Mouse (Mus musculus) monocyte, adult 2 months (primary cell): ENCODE data around the gene Gm9857.

Experiments
- DNase-seq, 2 experiments: peaks; one replicate each; pipeline ENCODE4 v3.0.0; 2022; ENCODE audit warnings: low spot score in 2 of 2, low read depth in 1 of 2

The Gm9857 gene

DNA sequence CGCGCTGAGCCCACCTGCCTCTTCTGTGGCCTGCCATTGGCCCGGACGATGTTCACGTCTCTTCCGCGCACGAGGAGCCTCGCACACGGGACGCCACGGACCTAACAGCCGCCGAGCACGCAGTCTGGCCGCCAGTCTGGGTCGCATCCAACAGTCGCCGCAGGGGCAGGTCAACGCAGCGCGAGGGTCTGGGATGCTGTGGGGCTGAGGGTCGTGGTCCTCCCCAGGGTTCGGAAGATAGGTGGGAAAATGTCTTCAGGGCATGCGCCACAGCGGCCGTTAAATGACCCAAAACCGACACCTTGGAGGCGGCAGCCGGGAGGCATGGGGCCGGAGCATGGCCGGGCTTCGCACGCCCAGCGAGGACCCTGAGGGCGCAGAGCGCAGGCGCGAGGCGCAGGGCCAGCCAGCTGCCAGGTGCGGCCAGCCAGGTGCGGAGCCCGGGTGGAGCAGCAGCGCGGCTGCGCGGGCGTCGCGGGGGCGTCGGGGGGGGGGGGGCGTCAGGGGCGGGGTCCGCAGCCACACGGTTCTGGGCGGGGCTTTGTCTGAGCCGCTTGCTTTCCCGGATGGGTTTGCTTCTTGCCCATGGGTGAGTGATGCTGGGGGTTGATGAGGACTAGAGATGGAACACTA, at the start of gene Gm9857:
Gene Gm9857, minus strand, starts transcription at position 445 of the 633 bp plus-strand sequence.
- no peak for DNase-seq

DNA sequence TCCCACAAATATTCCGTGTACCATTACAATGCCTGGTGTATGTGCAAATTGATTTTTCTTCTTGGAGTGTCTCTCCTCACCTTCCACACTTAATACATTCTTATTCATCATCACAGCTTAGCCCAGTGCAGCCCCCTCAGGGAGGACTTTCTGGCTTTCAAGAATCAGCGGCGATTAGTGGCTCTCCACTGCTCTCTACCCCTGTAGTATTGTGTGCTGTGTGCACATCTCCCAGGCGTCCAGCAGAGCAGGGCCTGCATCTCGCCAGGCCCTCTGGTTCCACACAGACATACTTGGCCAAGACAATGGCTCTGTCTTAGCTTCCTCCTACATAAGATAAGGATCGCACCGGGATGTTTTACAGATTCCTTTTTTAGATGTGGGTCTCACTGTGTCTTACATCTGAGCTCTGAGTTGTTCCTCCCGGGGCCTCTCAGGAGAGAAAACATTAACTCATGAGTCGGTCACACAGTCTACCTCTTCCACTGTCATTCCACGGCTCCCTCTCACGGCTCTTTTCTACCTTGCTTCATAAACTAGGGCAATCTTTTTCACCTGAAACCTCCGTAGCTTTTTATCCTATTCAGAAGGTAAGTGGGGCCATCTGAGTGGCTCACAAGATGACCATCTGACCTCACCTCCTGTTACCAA, 46.9 kb upstream of the Gm9857 start:
- DNase-seq: no peak

DNA sequence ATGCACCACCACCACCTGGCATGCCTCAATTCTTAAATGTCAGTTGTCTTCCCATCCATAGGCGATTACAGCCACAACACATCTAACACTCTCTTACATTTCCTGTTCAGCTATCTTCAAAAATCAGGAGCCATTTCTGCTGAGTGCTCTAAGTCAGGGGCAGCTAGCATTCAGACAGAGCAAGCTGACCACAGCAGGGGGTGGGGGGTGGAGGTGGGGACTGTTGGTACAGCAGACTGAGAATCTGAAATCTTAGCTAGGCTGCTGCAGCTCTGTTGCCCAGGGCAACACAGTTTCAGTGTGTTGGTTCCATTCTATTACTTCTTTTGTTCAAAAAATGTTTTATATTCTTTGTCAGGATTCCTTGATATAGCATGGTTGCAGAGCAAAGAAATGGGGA, 46.3 kb upstream of the Gm9857 start:
- DNase-seq: no peak

DNA sequence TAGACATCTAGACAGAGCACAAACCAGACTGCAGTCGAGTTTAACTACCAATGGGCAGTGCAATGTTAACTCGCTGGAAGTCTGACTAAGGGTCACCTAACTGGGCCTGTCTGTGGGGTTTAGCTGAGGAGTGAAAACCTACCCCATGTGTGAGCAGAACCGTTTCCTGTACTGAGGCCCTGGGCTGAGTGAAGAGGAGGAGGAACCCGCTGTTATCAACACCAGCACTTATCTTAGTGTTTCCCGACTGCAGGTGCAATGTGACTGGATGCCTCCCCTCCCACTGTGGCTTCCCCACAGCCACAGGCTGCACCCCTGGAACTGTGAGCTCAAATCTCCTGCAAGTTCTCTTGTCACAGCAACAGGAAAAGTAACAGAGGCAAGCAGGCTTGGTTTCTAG, 43.7 kb upstream of the Gm9857 start:
- DNase-seq: no peak

GRCm38 (mm10) chr3:108981946-108982345, 41.7 kb upstream of the Gm9857 start:
- DNase-seq: no peak

DNA sequence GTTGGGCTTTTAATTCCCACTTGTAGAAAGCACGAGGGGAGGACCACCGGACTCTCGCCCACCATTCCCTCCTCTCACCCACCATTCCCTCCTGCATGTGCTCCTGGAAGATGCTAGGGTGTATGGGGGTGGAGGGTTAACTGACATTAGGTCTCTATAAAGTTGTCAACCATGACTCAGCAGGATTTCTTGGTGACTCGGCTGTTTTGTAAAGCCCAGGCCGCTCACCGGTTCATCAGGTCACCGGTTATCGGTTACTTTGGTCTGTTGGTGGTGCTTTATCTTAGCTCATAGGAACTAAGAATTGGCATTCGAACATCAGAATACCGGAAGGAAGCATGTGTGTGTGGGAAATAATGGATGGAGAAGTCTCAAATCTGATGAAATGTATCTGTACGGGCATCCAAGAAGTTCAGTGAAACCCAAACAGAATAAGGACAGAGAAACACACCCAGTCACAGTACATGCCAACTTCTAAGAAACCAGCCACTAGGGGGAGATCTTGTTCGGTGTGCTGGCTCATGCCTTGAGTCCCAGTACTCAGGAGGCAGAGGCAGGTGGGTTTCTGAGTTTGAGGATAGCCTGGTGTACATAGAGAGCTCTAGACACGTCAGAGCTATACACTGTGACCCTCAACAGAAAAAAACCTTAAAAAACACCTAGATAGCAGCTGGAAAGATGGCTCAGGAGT, 37.2 kb upstream of the Gm9857 start:
- no peak for DNase-seq

- no peak for DNase-seq
Observed at GRCm38 (mm10) chr3:108974920-108975485, 34.8 kb upstream of the Gm9857 start.

- DNase-seq: no peak
Observed at GRCm38 (mm10) chr3:108973980-108974660, 33.9 kb upstream of the Gm9857 start.

GRCm38 (mm10) chr3:108966051-108966450, 25.8 kb upstream of the Gm9857 start:
- DNase-seq: no peak

DNA sequence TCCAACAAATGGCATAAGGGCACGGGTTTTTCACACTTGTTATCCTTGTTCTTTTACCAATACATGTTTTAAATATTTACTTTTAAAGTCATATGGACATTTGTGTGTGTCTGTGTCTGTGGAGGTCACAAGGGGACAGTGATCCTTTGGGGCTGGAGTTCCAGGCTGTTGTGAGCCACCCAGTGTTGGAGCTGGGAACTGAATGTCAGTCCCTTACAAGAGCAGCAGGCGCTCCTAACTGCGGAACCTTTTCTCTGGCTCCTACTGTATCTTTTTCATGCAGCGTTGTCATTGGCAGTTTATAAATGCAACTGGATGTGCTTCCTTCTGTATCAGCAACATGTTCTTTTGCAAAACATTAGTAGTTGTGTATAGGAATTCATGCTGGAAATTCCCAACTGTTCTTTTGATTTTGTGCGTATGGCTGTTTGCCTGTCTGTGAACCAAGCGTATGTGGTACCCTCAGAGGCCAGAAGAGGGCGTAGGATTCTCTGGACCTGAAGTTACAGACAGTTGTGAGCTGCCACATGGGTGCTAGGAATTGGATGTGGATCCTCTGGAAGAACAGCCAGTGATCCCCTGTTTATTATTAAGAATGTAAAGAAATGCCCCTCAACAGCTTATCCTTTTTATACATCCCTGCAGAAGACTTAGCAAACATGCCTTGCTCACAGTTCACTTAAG, 24.3 kb upstream of the Gm9857 start:
- no peak for DNase-seq

- DNase-seq: no peak
Observed at GRCm38 (mm10) chr3:108963776-108964175, 23.5 kb upstream of the Gm9857 start.

- DNase-seq: no peak
Observed at GRCm38 (mm10) chr3:108963278-108963677, 23.0 kb upstream of the Gm9857 start.

GRCm38 (mm10) chr3:108961655-108962054, 21.4 kb upstream of the Gm9857 start:
- no peak for DNase-seq

DNA sequence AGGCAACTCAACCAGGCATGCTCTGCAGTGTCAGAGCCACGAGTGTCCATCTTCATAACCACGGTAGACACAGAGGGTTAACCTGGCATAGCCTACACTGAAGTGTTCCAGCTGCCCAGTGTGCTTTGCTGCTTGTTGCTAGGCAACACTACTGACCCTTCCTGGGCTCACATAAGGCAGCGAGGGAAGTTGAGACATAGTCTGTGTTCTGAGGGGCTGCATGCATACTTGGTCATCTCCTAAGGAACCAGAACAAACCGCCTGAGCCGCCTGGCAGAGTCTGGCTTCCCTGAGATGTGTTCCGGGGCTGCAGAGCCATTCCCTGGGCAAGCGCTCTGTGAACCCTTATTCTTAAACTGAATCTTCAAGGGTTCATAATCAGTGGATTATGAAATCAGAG, 21.0 kb upstream of the Gm9857 start:
- DNase-seq: no peak

DNA sequence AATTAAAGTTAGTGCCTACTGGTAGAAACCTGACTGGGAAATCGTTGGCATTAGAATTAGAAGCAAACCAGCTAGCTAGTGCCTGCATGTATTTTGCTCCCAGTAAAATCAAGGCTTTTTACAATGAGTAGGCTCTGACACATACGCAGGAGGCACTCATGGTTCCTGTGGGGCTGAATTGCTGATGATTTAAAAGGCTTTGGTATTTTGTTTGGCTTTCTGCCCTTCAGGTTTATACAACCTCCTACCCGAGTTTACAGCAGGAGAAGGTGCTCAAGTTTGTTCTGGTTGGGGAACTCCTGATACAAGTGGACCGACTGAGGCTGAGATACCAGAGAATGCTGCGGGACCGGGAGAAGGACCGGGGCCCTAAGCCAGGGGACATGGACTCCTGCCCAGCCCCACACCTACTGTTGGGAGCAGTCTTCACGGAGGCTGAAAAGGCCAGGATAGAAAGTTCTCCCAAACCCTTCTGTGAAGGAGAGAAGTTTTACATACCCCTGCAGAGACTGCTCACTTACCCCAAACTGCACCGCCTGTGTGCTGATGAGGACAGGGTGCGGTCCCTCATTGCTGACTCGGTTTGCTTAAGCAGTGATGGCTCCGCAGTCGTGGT, 19.5 kb upstream of the Gm9857 start:
- DNase-seq: no peak

GRCm38 (mm10) chr3:108957976-108958375, 17.7 kb upstream of the Gm9857 start:
- DNase-seq: no peak

DNA sequence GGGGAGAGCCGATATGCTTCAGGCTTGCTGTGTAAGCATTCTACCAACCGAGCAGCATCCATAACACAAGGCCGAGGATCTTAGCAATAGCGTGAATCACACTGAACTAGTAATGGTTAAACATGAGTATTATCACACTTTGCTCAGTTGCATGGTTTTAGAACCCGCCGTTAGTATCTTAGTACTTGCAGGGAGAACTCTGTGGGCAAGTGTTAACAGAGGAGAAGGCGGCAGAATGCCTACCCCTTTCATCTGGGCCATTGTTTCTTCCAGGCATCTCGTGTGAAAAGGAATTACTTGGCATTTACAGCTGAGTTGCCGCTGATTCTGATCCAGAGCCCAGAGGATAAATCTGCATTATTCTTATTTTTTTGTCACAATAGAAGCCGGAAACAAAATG, 751 bp upstream of the Gm9857 start:
- no peak for DNase-seq

DNA sequence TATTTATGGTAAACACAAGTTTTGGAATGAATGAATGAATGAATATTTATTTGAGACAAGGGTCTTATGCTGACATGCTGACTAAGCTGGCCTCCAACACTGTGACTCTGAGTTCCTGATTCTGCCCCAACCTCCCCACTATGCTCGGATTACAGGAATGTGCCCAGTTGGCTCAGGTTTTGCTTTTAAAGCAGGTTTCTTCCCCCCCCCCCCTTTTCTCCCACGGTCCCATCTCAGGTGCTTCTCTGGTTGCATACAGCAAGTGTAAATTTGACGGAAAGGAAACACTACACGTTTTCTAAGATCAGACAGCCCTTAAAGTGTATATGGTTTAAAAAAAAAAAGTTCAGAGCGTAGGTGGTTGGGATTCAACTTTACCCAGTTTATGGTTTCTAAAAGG, 672 bp downstream of the Gm9857 start, which contains the start of gene Henmt1:
Gene Henmt1, plus strand, starts transcription at position 301 of the 400 bp plus-strand sequence.
- no peak for DNase-seq

DNA sequence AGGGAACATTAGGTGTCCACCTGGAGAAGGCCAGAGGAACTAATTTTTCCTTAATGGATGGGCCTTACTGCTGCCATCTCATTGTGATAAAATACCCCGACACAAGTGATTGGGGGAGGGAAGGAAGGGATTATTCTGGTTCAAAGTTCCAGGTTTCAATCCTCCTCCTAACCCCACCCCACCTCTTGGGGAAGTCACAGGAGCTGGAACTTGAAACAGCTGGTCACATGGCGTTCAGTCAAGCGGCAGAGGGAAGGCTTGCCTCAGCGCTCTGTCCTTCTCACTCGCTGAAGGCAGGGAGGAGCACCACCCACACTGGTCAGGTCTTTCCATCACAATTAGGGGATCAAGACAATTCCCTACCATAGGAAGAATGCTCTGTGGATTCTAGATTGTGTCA, 1.6 kb downstream of the Gm9857 start:
- DNase-seq: no peak

GRCm38 (mm10) chr3:108933557-108933956, 6.7 kb downstream of the Gm9857 start:
- no peak for DNase-seq
